Mouse (Mus musculus) ES-E14 (cell line): ENCODE results near the gene Sorcs3. TPM values are rescaled to one million over a fixed set of nuclear protein-coding genes. Genes with fewer than 3 reads are reported as not detected.

Experiments
- DNase-seq: peaks from one replicate; pipeline ENCODE4 v3.0.0-alpha.2; 2013; ENCODE audit warnings: low read depth, low spot score
- H3K27ac ChIP-seq: 2 replicates; pipeline ENCODE4 v1.5.1; 2012; ENCODE audit warnings: low read depth, mild to moderate bottlenecking, low read length, moderate library complexity, mixed read lengths; ENCODE audit not compliant: poor library complexity, insufficient read depth, severe bottlenecking
- H3K36me3 ChIP-seq: 2 replicates; pipeline ENCODE4 v1.6.1; 2012; ENCODE audit warnings: mild to moderate bottlenecking, low read length, moderate library complexity, mixed read lengths; ENCODE audit not compliant: control insufficient read depth, poor library complexity, insufficient read depth, severe bottlenecking
- H3K4me1 ChIP-seq, 2 experiments: fragments of 150-350 bp in 1 of 2; sonication (generic) in 1 of 2; 2 replicates each; pipeline ENCODE4 v1.6.1; 2012; ENCODE audit warnings: low read length in 2 of 2, mild to moderate bottlenecking in 1 of 2, mixed read lengths in 1 of 2; ENCODE audit not compliant: control insufficient read depth in 2 of 2, insufficient read depth in 2 of 2, poor library complexity in 1 of 2
- H3K4me3 ChIP-seq, 2 experiments: fragments of 150-350 bp in 1 of 2; sonication (generic) in 1 of 2; 2 replicates each; pipeline ENCODE4 v1.5.1; 2012; ENCODE audit warnings: low read length in 2 of 2, low read depth in 1 of 2, mild to moderate bottlenecking in 1 of 2, mixed read lengths in 1 of 2; ENCODE audit not compliant: insufficient read depth in 1 of 2, poor library complexity in 1 of 2, severe bottlenecking in 1 of 2
- H3K9ac ChIP-seq: 2 replicates; pipeline ENCODE4 v1.6.1; 2012; ENCODE audit warnings: low read depth, mild to moderate bottlenecking, low read length, mixed read lengths; ENCODE audit not compliant: poor library complexity, insufficient read depth, severe bottlenecking
- H3K9me3 ChIP-seq: fragments of 150-350 bp; sonication (generic); 2 replicates; pipeline ENCODE4 v1.6.1; 2012; ENCODE audit warnings: low read depth, mild to moderate bottlenecking, low read length; ENCODE audit not compliant: control insufficient read depth, insufficient read depth
- CHD2 ChIP-seq: IDR thresholded peaks from 2 replicates; pipeline ENCODE4 v1.6.1; 2014; ENCODE audit warnings: mild to moderate bottlenecking, low read depth, low read length, inconsistent platforms
- HCFC1 ChIP-seq: IDR thresholded peaks from 2 replicates; pipeline ENCODE4 v1.6.1; 2012; ENCODE audit warnings: low read length, inconsistent platforms, borderline replicate concordance; ENCODE audit not compliant: insufficient read depth
- MAFK ChIP-seq: IDR thresholded peaks from 2 replicates; pipeline ENCODE4 v1.6.1; 2014; ENCODE audit warnings: mild to moderate bottlenecking, low read depth, low read length, inconsistent platforms; ENCODE audit not compliant: insufficient read depth
- ZC3H11A ChIP-seq: IDR thresholded peaks from 2 replicates; pipeline ENCODE4 v1.6.1; 2012; ENCODE audit warnings: low read depth, mild to moderate bottlenecking, inconsistent platforms, low read length, borderline replicate concordance
- ZNF384 ChIP-seq: IDR thresholded peaks from 2 replicates; pipeline ENCODE4 v1.6.1; 2012; ENCODE audit warnings: low read depth, low read length, inconsistent platforms
- in situ Hi-C, 2 experiments: fragments of 600-800 bp; cut with MboI; formaldehyde crosslinking; loops; one replicate each; pipeline ENCODE4 v1.15.1; 2025; ENCODE audit warnings: low sequenced_read_pairs in 2 of 2, inconsistent platforms in 1 of 2; ENCODE audit not compliant: unreplicated experiment in 2 of 2
- total RNA-seq: library from RNA; depleted of rRNA; stranded (reverse); fragments of 300-350 nt; gene quantifications from 2 replicates; pipeline ENCODE4 v1.2.3, GENCODE M21; 2012

Gene Sorcs3
- total RNA-seq, 1 experiment = not detected

- H3K9ac ChIP-seq = no peak overlapping the region
- no peaks in the 10 kb centered on the region for H3K9me3 ChIP-seq
- H3K4me3 ChIP-seq = no peak overlapping the region
- no peaks in the 10 kb centered on the region for H3K36me3 ChIP-seq
- DNase-seq = no peak
- TF ChIP-seq ZC3H11A = no peak
- no peak for TF ChIP-seq HCFC1
- no peak for TF ChIP-seq CHD2
- no peak for TF ChIP-seq MAFK
- no peak for TF ChIP-seq ZNF384
- H3K4me1 ChIP-seq = no peaks in the 10 kb centered on the region
- in situ Hi-C loops = no loop called here
- no peak overlapping the region for H3K27ac ChIP-seq
Measured at GRCm38 (mm10) chr19:48779095-48779765, 573.4 kb downstream of the Sorcs3 start.

DNA sequence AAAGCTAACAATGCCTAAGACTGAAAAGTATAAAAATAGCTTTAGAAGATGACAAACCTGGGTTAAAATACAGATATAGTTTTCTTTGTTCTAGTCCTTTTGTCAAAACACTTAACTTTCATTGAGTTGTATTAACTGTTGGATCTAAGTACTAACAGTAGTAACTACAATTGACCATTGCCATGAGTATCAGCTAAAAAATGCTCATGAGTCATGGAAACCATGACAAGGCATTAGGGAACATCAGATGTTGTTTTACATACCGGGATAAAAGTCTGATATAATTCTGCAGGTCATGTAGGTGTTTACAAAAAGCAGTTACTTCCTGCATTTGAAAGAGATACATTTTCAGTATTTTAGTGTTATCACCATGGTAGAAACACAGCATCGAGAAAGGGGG, 575.0 kb downstream of the Sorcs3 start:
- no peaks in the 10 kb centered on the region for H3K4me1 ChIP-seq
- TF ChIP-seq MAFK = no peak
- TF ChIP-seq ZNF384 = no peak
- no peak for TF ChIP-seq HCFC1
- TF ChIP-seq CHD2 = no peak
- TF ChIP-seq ZC3H11A = no peak
- H3K27ac ChIP-seq = no peak overlapping the region
- in situ Hi-C loops = no loop called here
- H3K9ac ChIP-seq = no peak overlapping the region
- H3K4me3 ChIP-seq = no peak overlapping the region
- DNase-seq = no peak
- H3K36me3 ChIP-seq = no peaks in the 10 kb centered on the region
- H3K9me3 ChIP-seq = no peaks in the 10 kb centered on the region

GRCm38 (mm10) chr19:48782024-48782721, 576.3 kb downstream of the Sorcs3 start:
- in situ Hi-C loops = no loop called here
- no peaks in the 10 kb centered on the region for H3K4me1 ChIP-seq

GRCm38 (mm10) chr19:48787269-48787668, 581.4 kb downstream of the Sorcs3 start:
- DNase-seq = no peak
- Histone ChIP-seq H3K36me3 (no peaks in the 10 kb centered on the region), H3K4me1 (no peaks in the 10 kb centered on the region), H3K9me3 (no peaks in the 10 kb centered on the region), H3K4me3 (no peak overlapping the region), H3K27ac (no peak overlapping the region), H3K9ac (no peak overlapping the region)
- TF ChIP-seq ZC3H11A (no peak), MAFK (no peak)
- in situ Hi-C loops = no loop called here

More at GRCm38 (mm10) chr19:48782024-48782721, 576.3 kb downstream of the Sorcs3 start:
- H3K9ac ChIP-seq = no peak overlapping the region
- TF ChIP-seq ZNF384 (no peak), CHD2 (no peak)
- H3K9me3 ChIP-seq = no peaks in the 10 kb centered on the region
- no peaks in the 10 kb centered on the region for H3K36me3 ChIP-seq
- no peak for DNase-seq
- H3K4me3 ChIP-seq = no peak overlapping the region
- no peak overlapping the region for H3K27ac ChIP-seq

GRCm38 (mm10) chr19:48804546-48804945, 598.7 kb downstream of the Sorcs3 start:
- Histone ChIP-seq H3K9ac (no peak overlapping the region), H3K27ac (no peak overlapping the region), H3K4me1 (no peaks in the 10 kb centered on the region), H3K36me3 (no peaks in the 10 kb centered on the region), H3K4me3 (no peak overlapping the region), H3K9me3 (no peaks in the 10 kb centered on the region)
- in situ Hi-C loops = no loop called here
- no peak for DNase-seq
- no peak for TF ChIP-seq ZNF384
- no peak for TF ChIP-seq CHD2
- TF ChIP-seq HCFC1 = no peak
- no peak for TF ChIP-seq MAFK
- no peak for TF ChIP-seq ZC3H11A
